Mouse (Mus musculus) heart, postnatal 25 days (tissue): ENCODE data around the gene Rab25. TPM values are rescaled to one million over a fixed set of nuclear protein-coding genes. Genes with fewer than 3 reads are reported as not detected.

ENCODE experiments used
- DNase-seq: peaks from one replicate; pipeline ENCODE4 v3.0.0; 2022; ENCODE audit warnings: low spot score
- intact Hi-C: fragments of 180-260 bp; cut with DNase I; formaldehyde crosslinking; loops from one replicate; pipeline ENCODE4 v1.15.1; 2025
- microRNA-seq: library from miRNA; unstranded; fragments of <30 nt; microRNA quantifications from one replicate; pipeline ENCODE4 v1.2.0, GENCODE M21; 2022
- total RNA-seq, 2 experiments: library from RNA; stranded (reverse); gene quantifications; 2 replicates each; pipeline ENCODE4 v1.2.3; 2021

Rab25 gene
- total RNA-seq, 2 experiments from 2014 or later = not detected

DNA sequence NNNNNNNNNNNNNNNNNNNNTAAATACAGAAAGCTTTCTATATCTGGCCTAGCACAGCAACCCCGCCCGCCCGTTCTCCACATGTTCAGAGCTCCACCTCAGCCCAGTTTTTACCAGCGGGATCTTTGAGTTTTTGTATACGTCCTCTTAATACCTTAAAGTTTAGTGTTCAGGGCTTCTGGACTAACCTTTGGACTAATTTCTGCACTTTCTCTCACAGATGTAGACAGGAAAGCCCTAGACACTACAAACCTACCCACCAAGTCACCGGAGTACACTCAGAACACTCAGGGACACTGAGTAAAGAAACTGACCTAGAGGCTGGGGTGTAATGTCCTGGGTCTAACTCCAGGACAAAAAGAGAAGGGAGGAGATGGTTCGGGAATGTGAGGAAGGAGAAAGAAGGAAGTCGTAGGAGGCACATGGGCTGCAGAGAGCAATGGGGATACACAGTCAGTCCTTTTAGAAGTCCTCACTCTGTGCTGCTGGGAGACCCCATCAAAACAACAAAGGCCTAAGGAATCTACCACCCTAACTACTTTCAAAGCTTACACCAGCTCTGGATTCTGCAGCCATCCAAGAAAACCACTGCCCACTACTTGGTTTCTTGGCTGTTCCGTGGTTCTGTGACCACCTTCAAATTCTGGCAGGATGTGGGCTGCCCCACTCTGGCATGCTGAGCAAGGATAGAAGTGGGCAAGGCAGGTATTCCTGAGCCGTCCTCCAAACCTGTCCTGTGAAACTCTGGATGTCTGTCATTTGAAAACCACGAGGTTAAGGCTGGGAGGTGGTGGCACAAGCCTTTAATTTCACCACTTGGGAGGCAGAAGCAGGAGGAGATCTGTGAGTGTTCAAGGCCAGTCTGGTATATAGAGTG, 54.2 kb downstream of the Rab25 start:
- no peak for DNase-seq
- intact Hi-C loops = no loop called here

Small RNA genes lying within 50 kb of the gene (microRNA-seq; reads per million reads assigned to microRNA genes)
- gene Mir1905 = not detected

Other genes with a start within 250 kb of the Rab25 start
- gene Glmp, start 223.3 kb downstream of the Rab25 start, total RNA-seq = 10 to 100 TPM; 71.9 to 79.7 TPM
- 1 to 10 TPM; 1.8 to 2.2 TPM for gene Tmem79, start 212.2 kb downstream of the Rab25 start, total RNA-seq
- gene Smg5, start 212.0 kb downstream of the Rab25 start, total RNA-seq = 10 to 100 TPM; 42.9 to 45.5 TPM
- gene Paqr6, start 183.7 kb downstream of the Rab25 start, total RNA-seq = under 1 TPM; 0.39 to 0.42 TPM
- not detected for gene Bglap3, start 175.6 kb downstream of the Rab25 start, total RNA-seq
- not detected for gene Bglap2, start 169.6 kb downstream of the Rab25 start, total RNA-seq
- gene Bglap, start 163.8 kb downstream of the Rab25 start, total RNA-seq = not detected
- gene Pmf1, start 138.0 kb downstream of the Rab25 start, total RNA-seq = 10 to 100 TPM; 19.1 to 20.5 TPM
- gene Slc25a44, start 123.2 kb downstream of the Rab25 start, total RNA-seq = 10 to 100 TPM; 11.2 to 13.2 TPM
- gene Sema4a, start 87.1 kb downstream of the Rab25 start, total RNA-seq = 1 to 10 TPM; 1.9 to 3.7 TPM
- 100 to 1,000 TPM; 121 to 132 TPM for gene Lmna, start 38.3 kb downstream of the Rab25 start, total RNA-seq
- gene Mex3a, start 15.9 kb downstream of the Rab25 start, total RNA-seq = under 1 TPM; 0.39 to 0.61 TPM
- 10 to 100 TPM; 84.2 to 92.5 TPM for gene Lamtor2, start 4.8 kb upstream of the Rab25 start, total RNA-seq
- 10 to 100 TPM; 67.4 to 71.2 TPM for gene Ubqln4, start 5.5 kb upstream of the Rab25 start, total RNA-seq
- 10 to 100 TPM; 80.7 to 93.3 TPM for gene Ssr2, start 27.6 kb upstream of the Rab25 start, total RNA-seq
- gene Arhgef2, start 57.7 kb upstream of the Rab25 start, total RNA-seq = 10 to 100 TPM; 42.6 to 51.8 TPM
- not detected for gene Rxfp4, start 104.8 kb upstream of the Rab25 start, total RNA-seq
- gene Khdc4, start 137.5 kb upstream of the Rab25 start, total RNA-seq = 10 to 100 TPM; 27.1 to 28.8 TPM
- gene Rit1, start 168.5 kb upstream of the Rab25 start, total RNA-seq = 10 to 100 TPM; 71.7 to 76.2 TPM
- gene Syt11, start 226.9 kb upstream of the Rab25 start, total RNA-seq = 1 to 10 TPM; 3.8 to 7.3 TPM